Mouse (Mus musculus) inflammation-experienced regulatory T-cells, adult 6 months (primary cell): ENCODE measurements around the gene Zbtb5. TPM values are rescaled to one million over a fixed set of nuclear protein-coding genes. Genes with fewer than 3 reads are reported as not detected.
"Not testable (repeated sequence)": the region's sequence is repeated elsewhere in the genome, so short reads cannot be mapped to it uniquely, and the experiment has no call there.

Experiments
- ATAC-seq: one replicate; pipeline ENCODE4 v1.8.0; 2017
- polyA plus RNA-seq, 3 experiments: library from polyadenylated mRNA; unstranded; fragments of 100-300 nt; shearing (Covaris generic); gene quantifications; one replicate each; pipeline ENCODE4 v1.2.1; 2017

The Zbtb5 gene
- polyA plus RNA-seq, 3 experiments from 2014 or later, result 7.5 to 9.2 (median 8.5) TPM

GRCm38 (mm10) chr4:44967402-44967801, 44.8 kb downstream of the Zbtb5 start:
- ATAC-seq, result no peak

- no peak for ATAC-seq
Measured at GRCm38 (mm10) chr4:44965736-44966135, 46.5 kb downstream of the Zbtb5 start.

- no peak for ATAC-seq
Measured at GRCm38 (mm10) chr4:44965175-44965574, 47.0 kb downstream of the Zbtb5 start.

- ATAC-seq, result no peak
Measured at GRCm38 (mm10) chr4:44963156-44963555, 49.1 kb downstream of the Zbtb5 start.

GRCm38 (mm10) chr4:44959220-44959619, 53.0 kb downstream of the Zbtb5 start:
- ATAC-seq, result no peak

- no peak for ATAC-seq
Measured at GRCm38 (mm10) chr4:44958776-44959175, 53.4 kb downstream of the Zbtb5 start.

- no peak for ATAC-seq
Measured at GRCm38 (mm10) chr4:44953041-44953440, 59.2 kb downstream of the Zbtb5 start.

- no peak for ATAC-seq
Measured at GRCm38 (mm10) chr4:44948314-44948713, 63.9 kb downstream of the Zbtb5 start.

GRCm38 (mm10) chr4:44947464-44947863, 64.7 kb downstream of the Zbtb5 start:
- ATAC-seq, result no peak

- ATAC-seq, result not testable (repeated sequence)
Measured at GRCm38 (mm10) chr4:44946126-44946525, 66.1 kb downstream of the Zbtb5 start.

- no peak for ATAC-seq
Measured at GRCm38 (mm10) chr4:44944426-44945075, 67.7 kb downstream of the Zbtb5 start.

GRCm38 (mm10) chr4:44943480-44943879, 68.7 kb downstream of the Zbtb5 start:
- no peak for ATAC-seq

GRCm38 (mm10) chr4:44942237-44942636, 70.0 kb downstream of the Zbtb5 start:
- ATAC-seq, result no peak

Other genes starting within 250 kb of the Zbtb5 start
- 10 to 100 TPM; 14.2 to 25.0 (median 24.0) TPM for gene Grhpr, start 31.0 kb downstream of the Zbtb5 start, polyA plus RNA-seq
- gene Polr1e, start 6.2 kb upstream of the Zbtb5 start, polyA plus RNA-seq, result 10 to 100 TPM; 39.3 to 50.3 (median 44.6) TPM
- gene Fbxo10, start 72.2 kb upstream of the Zbtb5 start, polyA plus RNA-seq, result 1 to 10 TPM in 1 of 3 experiments, under 1 TPM in 2; 0.24 to 1.3 (median 0.80) TPM
- gene Tomm5, start 95.7 kb upstream of the Zbtb5 start, polyA plus RNA-seq, result 100 to 1,000 TPM; 121 to 173 (median 149) TPM
- gene Frmpd1, start 172.5 kb upstream of the Zbtb5 start, polyA plus RNA-seq, result not detected